Mouse (Mus musculus): ENCODE data around the gene Slc9a7.

Gene Slc9a7

GRCm38 (mm10) chrX:20129466-20129865, 162.1 kb downstream of the Slc9a7 start:
- DNase-seq, result no peak

DNA sequence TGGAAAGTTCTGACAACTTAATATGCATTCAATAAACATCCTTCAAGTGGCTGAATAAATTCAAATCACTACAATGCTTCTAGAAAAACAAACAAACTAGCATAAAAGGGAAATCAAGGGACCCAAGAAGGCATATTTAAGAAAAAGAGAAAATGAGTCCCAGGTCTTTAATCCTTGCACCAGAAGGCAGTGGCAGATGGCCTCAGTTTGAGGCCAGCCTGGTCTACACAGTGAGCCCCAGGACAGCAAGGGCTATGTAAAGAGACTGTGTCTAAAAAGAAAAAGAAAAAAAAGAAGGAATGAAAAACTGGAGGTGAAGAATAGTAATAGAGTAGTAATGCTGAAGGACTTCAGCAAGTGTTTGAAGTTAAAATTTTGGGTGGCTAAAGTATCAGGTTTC, 162.7 kb downstream of the Slc9a7 start:
- no peak for DNase-seq

DNA sequence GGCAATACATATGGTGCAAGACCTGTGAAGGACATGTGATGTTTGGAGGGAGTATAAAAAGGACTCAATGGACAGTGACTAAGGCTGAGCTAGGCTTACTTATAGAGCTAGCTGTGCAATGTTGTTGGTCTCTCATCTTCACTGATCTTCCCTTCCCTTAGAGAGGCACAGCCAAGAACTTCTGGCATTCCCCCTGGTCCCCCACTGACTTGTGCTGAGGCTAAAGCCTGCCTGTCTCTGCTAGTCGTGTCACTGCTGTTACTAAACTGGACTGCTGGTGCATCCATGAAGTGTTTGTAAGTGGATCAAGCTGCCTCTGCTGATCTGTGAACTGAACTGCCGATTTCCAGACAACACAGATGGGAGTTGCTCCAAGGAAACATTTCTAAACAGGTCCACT, 166.1 kb downstream of the Slc9a7 start:
- no peak for DNase-seq

DNA sequence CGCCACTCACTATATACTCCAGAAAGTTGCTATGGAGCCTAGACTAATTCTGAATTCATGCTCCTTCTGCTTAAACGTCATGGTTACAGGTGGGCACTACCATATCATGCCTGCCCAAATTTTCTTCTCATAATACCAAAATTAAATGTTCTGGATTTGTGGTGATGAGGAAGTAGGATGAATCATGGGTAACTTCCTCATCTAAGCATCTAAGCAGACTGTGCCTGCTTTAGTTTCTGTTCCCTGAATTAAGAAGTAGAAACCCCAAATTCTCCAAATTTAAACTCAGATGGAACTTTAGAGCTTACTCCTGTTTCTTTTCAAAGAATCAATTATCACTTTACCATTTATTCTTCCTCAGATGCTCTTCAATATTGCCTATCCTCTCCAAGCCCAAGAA, 173.9 kb downstream of the Slc9a7 start:
- DNase-seq, result no peak

DNA sequence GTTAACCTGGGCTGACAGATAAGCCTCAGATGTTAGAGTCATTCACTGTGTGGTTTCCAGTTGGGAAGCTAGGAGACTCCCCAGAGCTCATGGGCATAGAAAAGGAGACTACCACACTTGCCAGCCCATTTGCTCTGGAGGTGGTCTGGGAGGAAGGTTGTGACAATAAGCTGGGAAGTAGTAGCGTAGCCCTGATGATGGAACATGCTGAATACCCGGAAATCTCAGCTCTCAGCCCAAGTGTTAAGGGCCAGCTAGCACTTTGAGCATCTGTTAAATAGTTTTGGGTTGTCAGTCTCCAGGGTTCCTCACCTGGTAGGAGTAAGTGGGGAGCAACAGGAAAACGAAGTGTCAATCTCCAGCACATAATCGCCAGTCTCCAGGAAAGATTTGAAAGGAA, 221.4 kb downstream of the Slc9a7 start:
- DNase-seq, result no peak

- no peak for DNase-seq
These were observed 225.0 kb downstream of the Slc9a7 start for GRCm38 (mm10) chrX:20066636-20067035.

GRCm38 (mm10) chrX:20061764-20062480, 229.7 kb downstream of the Slc9a7 start:
- no peak for DNase-seq

- no peak for DNase-seq
These were observed 230.8 kb downstream of the Slc9a7 start for GRCm38 (mm10) chrX:20060769-20061315.

DNA sequence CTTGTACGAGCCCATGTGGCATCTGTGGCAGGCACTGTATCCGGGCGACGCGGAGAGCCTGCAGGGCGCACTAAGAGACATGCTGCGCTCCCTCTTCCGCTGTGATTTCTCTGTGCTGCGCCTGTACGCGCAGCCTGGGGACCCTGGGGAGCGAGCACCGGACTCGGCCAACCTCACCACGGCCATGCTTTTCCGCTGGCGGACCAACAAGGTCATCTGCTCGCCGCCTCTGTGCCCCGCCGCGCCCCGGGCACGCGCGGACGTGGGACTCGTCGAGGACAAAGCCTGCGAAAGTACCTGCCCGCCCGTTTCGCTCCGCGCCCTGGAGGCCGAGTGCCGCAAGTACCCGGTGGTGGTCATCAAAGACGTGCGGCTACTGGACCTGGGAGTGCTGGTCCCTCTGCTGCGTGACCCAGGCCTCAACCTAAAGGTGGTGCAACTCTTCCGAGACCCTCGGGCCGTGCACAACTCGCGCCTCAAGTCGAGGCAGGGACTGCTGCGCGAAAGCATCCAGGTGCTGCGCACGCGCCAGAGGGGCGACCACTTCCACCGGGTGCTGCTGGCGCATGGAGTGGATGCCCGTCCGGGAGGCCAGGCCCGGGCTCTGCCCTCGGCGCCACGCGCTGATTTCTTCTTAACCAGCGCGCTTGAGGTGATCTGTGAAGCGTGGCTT, 231.4 kb downstream of the Slc9a7 start:
- no peak for DNase-seq

GRCm38 (mm10) chrX:20059381-20059971, 232.1 kb downstream of the Slc9a7 start, which contains the start of gene Chst7:
Gene Chst7 (plus strand): TSS chrX:20059560.
- peak; percentile 3 for DNase-seq
